Mouse (Mus musculus) heart, postnatal 0 days (tissue): Measurements from ENCODE around the gene Ctrc.

Source experiments
- CTCF ChIP-seq: IDR thresholded peaks from 2 replicates; pipeline ENCODE4 v1.5.1; 2016; ENCODE audit warnings: antibody characterized with exemption, control low read depth, low read depth
- EP300 ChIP-seq: IDR thresholded peaks from 2 replicates; pipeline ENCODE4 v1.6.1; 2016; ENCODE audit warnings: antibody characterized with exemption, low read depth

DNA sequence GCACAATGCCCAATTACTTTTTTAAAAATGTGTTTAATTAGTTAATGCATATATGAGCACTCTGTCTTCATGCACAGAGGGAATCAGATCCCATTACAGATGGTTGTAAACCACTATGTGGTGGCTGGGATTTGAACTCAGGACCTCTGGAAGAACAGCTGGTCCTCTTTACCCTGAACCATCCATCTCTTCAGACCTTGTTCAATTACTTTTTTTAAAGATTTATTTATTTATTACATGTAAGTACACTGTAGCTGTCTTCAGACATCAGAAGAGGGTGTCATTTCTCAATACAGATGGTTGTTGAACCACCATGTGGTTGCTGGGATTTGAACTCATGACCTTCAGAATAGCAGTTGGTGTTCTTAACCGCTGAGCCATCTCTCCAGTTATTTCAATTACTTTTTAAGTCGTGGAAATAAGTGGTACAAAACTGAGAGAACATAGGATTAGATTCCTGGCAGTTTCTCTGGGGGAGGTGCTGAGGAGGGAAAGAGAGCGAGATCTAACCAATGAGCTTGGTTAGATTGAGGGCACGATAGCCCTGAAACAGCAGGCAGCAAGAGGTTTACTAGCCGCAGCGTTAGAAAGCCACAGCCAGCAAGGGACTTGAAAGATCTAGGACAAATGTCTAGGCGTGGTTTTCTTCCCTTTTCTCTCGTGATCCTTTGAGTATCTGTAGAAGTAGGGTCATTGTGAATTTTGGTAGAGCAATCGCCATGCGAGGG, 53.4 kb downstream of the Ctrc start:
- TF ChIP-seq EP300 (no peak), CTCF (no peak)
